Mouse (Mus musculus) gastrocnemius, postnatal 10 days (tissue): ENCODE results near the gene Tcf3. TPM values are rescaled to one million over a fixed set of nuclear protein-coding genes. Genes with fewer than 3 reads are reported as not detected.
A peak's percentile ranks its signal among the peaks of the same experiment; 100 is the strongest.

ENCODE experiments used
- DNase-seq: peaks from one replicate; pipeline ENCODE4 v3.0.0; 2021; ENCODE audit warnings: mixed read lengths
- total RNA-seq, 2 experiments: library from RNA; stranded (reverse); gene quantifications; 2 replicates each; pipeline ENCODE4 v1.2.3; 2021

Tcf3 gene
- total RNA-seq, 2 experiments from 2014 or later = 33.0 to 43.2 TPM

DNA sequence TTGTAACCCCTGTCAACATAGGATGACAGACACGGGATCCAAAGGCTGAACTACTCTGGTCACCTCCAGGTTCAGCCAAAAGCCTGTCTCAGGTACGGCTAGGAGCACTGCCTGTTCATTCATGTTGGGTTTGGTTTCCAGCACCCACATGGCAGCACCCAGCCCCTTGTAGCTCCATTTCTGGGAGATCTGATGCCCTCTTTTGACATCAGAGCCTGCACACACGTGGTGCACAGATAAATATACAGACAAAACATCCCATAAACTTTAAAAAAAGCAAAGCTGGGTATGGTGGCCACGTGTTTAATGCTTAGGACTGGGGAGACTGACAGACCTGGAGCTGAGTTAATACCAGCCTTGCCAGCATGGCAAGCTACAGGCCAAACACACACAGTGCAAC lies 25.5 kb downstream of the Tcf3 start:
- DNase-seq = no peak

DNA sequence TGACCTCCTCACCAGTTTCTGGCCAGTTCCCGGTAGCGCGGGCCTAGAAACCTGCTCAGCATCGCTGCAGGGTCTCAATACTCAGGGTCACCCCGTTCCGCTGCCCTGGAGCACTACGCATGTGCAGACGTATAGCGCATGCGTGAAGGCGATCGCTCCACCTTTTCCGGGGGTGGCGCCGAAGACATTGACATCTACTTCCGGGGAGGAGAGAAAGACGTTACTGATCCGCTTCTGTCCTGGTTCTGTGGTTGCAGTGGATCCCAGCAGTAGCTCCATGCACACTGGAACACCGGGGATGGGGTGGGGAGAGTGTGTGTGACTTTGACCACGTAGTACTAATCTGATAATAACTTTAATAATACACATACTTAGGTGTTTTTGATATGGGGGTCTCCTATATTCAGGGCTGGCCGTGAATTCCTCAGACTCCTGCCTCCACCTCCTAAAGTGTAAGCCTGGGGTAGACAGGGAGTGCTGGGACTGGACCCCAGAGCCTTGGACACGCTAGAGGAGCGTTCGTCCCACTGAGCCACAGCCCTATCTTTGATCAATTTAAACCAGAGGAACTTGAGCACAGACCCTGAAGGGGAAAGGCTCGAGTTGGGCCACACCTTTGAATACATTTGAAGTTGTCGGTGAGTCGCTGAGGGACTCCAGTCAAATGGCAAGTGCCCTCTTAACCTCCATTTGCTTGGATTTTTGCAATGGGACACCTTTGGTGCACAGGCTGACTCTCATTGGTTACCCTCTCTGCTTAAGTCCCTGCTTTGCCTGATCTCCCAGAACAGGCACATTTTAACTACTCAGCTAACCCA lies 26.6 kb downstream of the Tcf3 start, which contains the start of gene Uqcr11:
Gene Uqcr11 (minus strand): TSS at position 147 of the 818 bp plus-strand sequence.
- peak; percentile 88 for DNase-seq

DNA sequence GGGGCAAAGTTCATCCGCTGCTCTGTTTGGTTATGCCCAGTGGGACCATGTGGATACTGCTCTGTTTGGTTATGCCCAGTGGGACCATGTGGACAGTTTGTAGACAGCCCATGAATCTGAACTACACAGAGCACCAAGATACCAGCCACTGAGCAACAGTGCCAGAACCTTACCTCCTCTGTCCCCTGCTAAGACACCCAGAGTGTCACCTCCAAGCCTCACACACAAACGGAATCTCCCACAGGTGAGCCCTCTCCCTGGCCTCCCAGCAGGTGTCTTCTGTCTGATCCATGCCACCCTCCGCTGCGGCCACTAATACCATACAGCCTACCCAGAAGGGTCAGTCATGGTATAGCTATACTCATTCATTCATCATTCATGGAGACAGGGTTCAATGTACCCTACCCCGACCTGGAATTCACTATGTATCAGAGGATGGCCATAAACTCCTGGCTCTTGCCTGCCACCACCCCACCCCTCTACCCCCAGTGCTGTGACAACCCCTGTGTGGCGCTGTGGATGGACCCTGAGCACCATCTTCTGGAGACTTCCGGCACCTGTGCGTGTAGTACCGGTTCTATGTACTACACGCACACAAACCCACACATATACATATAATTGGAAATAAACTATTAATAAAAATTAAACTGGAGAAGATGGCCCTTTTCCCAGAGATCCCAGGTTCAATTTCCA lies 27.8 kb downstream of the Tcf3 start:
- DNase-seq = no peak

DNA sequence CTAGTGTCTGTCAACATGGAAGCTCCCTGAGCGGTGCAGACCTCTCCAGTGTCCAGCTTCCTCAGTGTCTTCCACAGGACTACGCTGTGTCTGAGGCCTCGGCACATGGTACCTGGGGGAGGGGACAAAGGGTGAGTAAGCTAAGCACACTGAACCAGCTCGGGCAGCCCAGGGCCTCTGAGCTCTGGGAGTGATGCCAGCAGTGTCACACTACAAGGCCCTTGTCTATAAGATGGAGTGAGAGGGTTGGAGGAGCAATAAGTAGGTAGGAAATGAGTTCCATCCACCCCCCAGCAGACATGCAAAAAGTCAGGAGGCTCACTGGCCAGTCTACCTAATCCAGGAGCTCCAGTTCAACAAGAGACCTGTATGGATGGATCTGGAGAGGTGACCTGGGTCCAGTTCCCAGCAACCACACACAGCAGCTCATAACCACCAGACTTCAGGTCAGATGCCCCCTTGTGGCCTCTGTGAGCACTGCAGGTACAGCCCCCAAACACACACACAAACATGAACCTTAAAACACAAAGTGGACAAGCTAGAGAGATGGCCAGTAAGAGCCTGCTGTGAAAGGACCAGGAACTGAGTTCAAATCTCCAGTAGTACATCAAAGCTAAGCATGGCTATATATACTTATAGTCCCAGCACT lies 30.3 kb downstream of the Tcf3 start:
- DNase-seq = no peak

DNA sequence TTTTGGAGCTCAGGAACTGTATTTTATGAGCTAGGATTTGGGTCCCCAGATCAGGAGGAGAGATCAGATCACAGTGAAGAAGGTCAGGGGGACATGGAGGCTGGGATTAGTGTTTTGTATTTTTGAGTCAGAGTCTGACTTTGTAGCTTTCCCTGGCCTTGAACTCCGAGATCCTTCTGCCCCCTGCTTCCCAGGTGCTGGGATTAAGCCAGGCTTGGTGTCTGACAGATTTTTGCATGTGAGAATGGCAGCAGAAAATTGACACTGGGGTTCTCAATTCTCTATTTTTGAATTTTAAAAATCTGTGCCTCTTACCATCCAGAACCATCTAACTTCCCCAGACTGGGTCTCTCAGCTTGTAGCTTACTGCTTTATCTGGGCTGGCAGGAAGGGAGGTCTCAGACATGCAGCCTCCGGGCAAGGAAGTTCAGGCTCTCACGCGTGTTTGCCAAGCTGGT lies 32.7 kb downstream of the Tcf3 start:
- no peak for DNase-seq

DNA sequence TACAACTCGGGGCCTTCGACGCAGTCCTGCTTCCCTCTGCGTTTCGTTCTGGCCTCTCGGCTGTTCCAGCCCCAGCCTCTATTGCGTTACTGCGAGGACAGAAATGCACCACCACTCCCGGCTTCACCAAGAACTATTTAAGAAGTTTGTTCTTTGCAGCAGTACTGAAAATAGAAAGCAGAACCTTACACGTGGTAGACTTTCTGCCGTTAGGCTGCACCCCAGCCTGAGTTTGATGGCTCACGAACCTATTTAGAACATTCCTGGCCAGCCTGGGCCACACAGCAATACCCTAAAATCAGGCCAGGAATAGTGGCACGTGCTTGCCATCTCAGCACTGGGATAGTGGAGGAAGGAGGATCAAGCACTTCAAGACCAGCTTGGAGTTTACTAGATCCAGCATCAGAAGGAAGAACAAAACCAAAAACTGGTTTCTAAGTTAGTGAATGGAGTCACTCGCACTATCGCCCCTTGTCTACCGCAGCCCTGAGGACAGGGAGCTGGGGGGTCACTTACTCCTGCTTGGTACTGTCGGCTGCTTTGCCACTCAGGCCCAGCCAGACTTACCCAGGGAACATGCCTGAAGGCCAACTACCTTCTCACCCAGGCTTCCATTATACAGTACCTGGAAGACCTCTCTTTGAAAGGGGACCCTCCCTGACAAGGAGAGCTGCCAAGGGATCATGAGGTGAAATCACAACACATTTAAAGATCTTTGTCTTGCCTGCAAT lies 33.3 kb downstream of the Tcf3 start:
- DNase-seq = no peak

DNA sequence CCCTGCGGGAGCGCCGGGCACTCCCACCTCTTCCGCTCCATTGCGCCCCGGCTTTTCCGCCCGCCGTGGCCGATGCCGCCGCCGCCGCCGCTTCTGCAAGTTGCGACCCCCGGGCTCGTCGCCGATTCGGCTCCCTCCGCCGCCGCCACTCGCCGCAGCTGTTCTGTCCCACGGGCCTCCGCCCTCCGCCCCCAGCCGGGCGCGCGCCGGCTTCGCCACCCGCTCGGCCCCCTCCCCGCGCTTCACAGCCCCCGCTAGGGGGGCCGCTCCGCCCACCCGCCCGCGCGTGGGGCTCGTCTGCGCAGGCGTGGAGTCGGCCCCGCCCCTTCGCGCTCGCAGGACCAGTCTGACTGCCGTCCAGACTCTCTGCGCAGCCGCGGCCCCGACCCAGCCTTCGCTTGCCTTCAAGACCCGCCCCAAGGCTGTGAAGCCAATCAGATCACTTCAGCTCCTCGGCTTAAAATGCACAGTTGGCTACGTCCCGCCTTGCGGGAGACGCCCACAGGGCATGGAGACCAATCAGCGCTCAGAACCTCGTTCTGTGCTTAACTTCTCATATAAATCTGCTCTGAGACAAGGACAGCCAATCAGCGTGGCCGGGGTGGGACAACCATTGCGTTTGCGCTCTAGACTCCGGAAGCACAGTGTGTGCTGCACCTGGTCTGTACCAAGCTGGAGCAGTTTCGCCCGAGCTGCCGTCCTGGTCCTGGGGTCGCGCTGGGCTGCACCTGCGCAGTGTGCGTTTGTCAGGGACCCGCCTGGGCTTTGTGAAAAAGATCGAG lies 34.1 kb downstream of the Tcf3 start, which contains the start of gene Mbd3:
Gene Mbd3 (minus strand): TSS at position 360 of the 782 bp plus-strand sequence.
- peak; percentile 99 for DNase-seq

DNA sequence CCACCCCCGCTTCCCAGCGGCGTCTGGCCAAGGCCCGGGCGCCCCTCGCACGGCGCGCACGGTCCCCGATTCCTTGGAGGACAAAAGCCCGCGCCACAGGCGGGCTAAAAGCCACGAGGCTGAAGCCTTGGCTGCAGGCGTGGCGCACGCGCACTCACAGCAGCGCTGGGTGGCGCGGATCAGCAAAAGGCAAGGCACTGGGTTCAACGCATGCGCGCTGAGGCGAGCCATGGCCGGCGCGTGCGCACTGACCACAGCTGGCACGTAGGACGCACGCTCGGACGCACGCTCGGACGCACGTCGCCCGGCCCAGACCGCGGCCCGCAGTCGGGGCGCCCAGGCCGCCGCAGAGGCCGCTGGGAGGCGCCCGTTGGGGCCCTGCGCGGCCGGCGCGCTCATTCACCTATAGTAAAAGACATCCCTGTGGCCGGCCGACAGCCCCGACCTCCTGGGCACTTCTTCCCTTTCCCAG lies 34.7 kb downstream of the Tcf3 start:
- DNase-seq = peak; percentile 99

DNA sequence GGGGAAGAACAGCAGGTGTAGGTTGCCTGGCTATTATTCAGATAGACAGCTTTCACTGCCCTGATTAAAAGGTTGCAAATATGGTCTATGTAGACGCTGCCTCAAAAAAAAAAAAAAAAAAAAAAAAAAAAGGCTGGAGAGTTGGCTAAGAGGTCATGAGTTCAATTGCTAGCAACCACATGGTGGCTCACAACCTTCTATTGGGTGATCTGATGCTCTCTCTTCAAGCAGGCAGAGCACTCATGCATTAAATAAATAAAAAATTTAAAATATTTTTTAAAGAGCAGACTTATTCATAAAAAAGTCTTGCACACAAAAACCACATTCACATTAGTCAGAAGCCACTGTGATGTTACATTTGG lies 35.3 kb downstream of the Tcf3 start:
- DNase-seq = no peak

DNA sequence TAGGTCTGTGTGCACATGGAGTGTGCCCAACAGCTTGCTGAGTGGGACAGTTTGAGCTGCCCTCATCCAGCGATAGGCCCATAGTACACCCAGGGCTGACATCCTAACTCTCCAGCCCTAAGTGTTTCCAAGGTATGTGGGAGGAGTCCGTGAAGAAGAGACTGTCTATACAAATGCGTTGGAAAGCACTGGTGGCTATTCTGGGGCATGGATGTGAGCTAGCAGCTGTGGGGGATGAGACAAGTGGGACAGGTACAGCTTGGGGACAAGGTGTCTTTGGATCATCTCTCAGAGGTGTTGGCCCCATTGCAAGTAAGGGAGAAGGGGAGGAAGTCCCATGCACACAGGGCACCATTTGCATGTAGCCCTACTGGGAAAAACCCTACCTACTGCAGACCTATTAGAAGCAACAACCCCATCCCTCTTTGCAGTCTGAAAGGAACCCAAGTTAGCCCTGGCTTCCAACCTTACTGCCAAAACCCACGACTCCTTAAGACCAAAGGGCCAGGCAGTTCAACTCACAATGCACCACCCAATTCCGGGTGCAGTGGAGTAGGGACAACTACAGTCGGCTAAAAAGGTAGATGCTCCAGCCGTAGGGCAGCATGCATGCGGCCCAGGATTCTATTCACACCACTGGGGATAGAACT lies 35.8 kb downstream of the Tcf3 start:
- no peak for DNase-seq

DNA sequence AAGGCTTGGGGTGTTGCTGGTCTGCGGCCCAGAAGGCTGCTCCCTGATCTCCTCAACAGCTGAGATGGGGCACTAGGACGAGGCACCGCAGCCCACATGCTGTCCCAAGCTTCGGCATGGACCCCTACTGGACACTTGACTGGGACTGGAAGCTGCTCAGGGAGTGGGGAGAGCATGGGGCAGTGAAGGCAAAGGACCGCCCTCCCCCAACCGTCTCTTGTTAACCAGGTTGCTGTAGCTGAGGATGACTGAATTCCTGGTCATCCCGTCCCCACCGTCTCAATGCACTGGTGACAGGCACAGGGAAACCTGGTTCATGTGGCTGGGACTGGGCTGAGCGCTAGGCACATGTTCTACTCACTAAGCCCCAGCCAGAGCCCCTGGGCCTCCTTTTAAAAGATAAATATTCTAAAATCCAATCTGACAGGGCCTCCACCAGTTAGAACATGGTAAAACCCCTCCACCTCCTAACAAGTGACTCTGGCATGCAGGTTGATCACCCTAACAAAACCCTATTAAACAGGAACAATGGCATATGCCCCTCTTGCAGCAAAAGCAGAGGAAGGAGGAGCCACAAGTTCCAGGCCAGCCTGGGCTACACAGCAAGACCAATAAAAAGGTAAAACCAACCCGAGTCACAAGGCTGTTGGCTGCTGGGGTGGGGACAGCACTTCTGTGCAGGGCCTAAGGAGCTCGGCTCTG lies 36.5 kb downstream of the Tcf3 start:
- no peak for DNase-seq

DNA sequence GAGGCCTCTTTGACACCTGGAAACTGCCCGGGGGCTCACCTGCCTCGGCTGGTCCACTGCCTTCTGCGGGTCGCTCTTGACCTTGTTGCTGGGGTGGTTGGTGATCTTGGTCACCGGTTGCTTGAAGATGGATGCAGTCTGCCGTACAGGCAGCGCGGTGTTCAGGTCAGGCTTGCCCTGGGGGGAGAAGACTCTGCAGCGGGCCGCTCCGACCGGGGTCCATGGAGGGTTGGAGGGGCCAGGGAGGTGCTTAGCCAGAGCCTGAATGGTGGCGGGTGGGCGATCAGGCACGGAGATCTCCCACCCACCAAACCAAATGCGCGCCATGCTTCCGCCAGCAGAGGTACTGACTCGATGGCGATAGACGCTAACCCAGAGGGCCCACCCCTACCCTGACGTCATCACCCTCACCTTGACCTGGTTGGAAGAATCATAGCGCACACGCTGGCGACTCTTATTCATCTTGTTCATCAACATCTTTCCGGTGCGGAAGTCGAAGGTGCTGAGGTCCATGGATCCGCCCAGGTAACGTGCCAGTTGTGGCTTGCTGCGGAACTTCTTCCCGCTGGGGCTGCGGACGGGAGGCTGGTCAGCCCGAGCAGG lies 38.3 kb downstream of the Tcf3 start:
- no peak for DNase-seq

DNA sequence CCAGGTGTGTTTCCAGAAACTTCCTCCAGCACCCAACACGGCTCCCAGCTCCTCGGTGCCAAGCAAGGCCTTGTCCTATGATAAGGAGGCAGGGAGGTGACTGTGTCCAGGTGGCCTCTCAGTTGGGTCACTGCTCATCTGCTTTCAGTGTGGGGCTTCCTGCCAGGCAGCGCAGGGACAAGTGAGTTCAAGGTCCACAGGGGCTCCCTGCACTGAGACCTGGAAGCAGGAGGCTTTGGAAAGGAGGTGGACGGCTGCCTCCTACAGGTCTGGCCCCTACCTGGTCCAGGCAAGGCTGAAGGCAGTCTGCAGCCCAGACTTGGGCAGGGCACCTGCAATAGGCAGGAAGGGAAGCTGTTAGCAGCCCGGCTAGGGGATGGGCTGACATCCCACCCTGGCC lies 40.8 kb downstream of the Tcf3 start:
- no peak for DNase-seq

DNA sequence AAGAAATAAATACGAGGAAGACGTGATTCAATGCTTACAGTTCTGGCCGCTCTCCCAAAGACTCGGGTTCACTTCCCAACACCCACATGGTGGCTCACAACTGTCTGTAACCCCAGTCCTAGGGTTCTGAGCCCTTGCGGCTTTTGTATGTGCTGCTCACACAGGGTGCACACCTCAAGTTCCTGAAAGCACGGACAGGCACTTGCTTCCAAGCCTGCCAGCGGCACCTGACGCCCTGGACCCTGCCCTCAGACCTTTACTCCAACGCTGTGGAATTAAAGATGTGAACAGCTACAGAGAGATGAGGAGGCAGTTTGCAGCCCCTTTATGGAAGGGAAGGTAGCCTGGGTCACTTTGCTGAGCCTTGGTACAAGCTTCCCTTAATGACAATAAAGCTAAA lies 42.8 kb downstream of the Tcf3 start:
- DNase-seq = no peak

DNA sequence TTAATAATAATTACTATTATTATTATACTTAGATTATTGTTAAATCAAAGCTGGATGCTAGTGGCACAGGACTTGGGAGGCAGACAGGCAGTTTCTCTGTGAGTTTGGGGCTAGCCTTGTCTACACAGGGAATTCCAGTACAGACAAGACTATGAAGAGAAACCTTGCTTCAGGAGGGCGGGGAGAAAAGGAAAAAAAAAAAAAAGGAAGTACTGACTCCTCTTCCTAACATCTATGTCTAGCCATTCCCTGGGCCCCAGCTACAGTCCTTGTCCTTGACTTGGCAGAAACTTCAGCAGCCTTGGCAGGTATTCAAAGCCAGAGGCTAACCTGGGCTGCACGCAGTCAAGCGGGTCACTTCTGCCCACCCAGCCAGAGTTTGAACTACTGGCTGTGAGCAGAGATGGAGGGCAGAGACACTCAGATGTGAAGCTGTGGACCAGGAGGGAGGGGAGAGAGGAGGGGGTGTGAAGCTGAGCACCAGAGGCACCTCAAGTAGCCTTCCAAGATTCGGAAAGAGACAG lies 44.2 kb downstream of the Tcf3 start:
- DNase-seq = no peak

DNA sequence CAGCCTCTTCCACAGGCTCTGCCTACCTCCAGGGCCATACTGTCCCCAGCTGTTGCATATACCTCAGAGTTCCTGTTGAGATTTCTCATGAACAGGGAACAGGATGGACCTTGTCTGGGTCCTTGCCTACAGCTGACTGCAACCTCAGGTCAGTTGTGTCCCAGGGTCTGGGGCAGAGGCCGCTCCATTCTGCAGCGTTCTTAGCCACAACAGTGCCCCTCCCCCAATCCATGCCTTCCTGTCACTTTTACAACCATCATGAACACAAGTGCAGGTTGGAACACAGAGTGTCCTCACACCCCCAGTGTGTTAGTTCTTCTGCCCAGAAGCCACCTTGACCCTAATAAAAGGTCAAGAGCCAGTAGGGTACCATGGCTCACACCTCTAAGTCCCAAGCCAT lies 44.7 kb downstream of the Tcf3 start:
- no peak for DNase-seq

DNA sequence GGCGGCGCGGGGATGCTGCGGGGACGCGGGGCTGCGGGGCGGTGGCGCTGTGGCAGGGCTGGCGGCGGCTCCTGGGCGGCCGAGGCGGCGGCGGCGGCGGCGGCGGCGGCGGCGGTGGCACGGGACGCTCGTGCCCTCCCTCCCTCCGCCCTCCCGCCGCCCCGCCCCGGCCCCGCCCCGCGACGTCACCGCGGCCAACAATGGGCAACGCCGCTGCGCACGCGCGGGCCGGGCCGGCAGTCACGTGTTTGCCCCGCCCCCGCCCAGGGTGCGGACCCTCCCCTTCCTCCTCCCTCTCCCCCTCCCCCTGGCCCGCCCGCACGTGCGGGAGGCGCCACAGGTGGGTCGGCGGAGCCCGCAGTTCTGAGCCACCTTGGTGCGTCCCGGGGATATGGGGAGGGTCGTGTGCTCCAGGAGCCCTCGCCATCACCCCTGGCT lies 45.9 kb downstream of the Tcf3 start, which contains the start of gene Mex3d:
Gene Mex3d (minus strand): TSS at position 138 of the 438 bp plus-strand sequence.
- peak; percentile 94 for DNase-seq

DNA sequence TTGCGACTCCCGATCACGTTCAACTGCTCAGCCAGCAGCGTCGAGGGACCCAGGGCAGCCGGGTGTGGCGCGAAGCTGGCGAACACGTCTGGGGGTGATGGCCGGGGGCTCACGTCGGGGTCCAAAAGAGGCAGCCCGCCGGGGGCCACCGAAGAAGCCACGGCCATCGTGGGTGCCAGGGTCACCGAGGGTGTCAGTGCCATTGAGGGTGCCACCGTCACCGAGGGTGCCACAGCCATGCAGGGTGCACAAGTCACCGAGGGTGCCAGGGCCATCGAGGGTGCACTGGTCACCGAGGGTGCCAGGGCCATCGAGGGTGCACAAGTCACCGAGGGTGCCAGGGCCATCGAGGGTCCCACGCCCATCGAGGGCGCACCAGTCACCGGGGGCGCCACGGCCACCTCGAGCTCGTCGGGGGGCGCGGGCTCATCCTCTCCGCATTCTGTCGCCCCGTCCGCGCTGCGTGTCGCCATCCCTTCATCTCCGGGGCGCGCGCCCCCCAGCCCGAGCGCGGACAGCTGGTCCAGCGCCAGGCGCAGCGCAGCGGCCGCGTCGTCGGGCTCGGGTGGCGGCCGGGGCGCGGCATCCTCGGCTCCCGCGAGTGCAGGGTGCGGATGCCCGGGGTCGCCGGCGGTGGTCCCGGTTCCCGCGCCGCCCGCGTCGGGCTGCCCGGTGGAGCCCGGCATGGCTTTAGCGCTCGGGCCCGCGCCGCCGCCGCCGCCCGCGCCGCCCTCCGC lies 46.5 kb downstream of the Tcf3 start:
- DNase-seq = peak; percentile 46
